Mouse (Mus musculus) brain, adult 2 months (tissue): ENCODE data around the gene Mtss1l.

Experiments used
- DNase-seq: peaks from one replicate; pipeline ENCODE4 v3.0.0; 2011; ENCODE audit warnings: low read depth, low spot score

The Mtss1l gene

DNA sequence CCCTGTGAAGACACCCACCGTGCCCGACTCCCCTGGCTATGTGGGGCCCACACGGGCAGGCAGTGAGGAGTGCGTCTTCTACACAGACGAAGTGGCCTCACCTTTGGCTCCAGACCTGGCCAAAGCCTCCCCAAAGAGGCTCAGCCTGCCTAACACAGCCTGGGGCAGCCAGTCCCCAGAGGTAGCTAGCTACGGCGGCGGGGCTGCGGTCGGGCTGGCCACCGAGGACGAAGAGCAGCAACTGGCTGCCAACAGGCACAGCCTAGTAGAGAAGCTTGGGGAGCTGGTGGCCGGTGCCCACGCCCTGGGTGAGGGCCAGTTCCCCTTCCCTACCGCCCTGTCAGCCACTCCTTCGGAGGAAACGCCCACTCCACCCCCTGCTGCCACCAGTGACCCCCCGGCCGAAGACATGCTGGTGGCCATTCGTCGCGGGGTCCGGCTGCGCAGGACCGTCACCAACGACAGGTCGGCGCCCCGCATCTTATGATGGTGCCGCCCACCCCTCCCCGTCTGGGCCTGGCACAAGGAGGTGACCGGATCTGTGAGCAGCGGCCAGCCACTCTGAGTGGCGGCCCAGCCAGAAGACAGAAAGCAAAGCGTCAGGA is 17.4 kb downstream of the Mtss1l start:
- no peak for DNase-seq

DNA sequence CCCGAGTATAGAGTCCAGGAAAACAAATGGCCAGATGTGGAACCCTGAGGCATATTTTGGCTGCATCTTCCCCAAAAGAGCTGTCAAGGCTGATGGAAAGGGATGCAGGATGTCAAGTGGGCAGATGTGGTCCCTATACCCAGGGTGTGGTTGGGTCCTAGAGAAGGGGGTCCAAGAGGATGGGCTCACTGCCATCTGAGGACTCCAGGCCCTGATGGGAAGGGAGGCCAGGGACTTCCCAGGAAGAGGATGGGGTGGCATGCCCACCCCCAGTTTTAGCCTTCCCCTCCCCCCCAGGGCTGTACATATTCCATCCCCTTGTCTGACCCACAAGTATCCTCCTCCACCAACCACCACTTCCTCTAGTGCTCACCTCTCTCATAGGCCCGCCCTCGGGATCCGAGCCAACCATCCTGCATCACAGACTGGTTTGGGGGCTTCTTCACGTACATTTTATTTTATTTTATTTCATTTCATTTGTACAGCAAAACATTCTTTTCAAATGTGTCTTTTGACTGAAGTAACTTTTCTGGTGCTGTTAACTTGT is 19.4 kb downstream of the Mtss1l start:
- DNase-seq: no peak

DNA sequence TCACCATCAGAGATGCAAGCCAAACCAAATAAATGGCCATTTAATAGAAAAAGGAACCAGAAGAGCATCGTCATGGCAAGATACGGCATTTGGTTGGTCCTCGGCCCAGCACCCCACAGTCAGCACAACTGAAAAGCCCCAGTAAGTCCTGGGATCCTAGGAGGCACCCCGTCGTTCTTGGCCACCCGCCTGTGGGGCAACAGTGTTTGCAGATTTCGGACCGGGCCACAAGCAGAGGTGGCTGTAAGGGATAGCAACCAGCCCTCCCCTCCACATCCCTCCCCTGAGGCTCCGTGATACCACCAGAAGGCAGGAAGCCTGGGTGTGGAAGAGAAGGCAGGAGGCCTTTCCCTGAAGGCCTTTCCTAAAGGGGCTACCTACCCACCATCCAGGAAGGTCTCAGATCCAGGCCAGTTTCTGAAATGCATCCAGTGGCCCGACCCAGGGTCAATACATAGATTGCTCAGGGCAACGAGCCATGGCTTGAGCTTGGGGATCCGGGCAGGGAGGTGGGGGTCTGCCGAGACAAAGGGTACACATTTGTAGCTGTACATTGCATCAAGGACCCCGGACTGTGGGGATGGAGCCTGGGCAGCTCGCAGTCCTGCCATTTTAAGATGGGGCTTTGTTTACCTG is 20.7 kb downstream of the Mtss1l start:
- DNase-seq: no peak

DNA sequence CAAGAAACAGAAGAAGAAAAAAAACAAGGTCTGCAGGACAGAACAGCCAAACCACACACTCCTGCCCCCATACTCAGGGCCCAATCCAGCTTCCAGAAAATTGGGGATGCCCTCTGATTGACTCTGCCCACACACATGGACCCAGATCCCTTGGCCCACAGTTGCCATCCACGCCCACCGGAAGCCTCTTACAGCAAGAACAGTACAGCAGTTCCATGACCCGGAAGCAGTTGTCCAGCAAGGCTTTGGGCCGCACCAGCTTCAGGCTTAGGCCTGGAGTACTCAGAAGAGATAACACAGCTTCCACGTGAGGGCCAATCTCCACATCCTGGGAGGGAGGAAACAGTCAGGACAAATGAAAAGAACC is 21.2 kb downstream of the Mtss1l start:
- DNase-seq: no peak

DNA sequence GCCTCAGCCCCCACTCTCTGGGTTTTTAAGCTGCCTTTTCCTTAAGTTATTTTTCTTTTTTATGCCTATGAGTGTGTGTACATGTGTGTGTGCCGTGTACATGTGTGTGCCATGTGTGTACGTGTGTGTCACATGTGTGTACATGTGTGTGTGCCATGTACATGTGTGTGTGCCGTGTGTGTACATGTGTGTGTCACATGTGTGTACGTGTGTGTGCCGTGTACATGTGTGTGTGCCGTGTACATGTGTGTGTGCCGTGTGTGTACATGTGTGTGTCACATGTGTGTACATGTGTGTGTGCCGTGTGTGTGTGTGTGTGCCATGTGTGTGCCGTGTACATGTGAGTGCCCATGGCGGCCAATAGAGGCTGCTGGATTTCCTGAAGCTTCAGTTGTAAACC is 23.9 kb downstream of the Mtss1l start:
- no peak for DNase-seq

DNA sequence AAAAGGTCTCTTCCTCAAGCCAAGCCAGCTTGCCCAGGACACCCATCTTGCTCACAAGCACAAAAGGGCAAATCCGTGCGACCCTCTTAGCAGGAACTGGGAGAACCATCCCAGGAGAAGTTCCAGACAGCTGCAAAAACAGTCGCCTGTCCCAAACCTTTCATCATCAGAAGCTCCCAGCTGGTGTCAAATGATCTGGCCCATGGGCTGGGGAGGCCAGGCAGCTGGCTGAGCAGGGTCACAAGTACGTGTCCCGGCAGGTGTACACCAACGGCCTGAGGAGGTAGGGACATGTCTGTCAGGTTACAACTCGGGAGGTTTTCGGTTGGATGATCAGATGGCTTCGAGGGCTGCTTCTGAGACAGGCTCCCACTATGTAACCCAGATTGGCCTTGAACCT is 25.4 kb downstream of the Mtss1l start:
- no peak for DNase-seq

DNA sequence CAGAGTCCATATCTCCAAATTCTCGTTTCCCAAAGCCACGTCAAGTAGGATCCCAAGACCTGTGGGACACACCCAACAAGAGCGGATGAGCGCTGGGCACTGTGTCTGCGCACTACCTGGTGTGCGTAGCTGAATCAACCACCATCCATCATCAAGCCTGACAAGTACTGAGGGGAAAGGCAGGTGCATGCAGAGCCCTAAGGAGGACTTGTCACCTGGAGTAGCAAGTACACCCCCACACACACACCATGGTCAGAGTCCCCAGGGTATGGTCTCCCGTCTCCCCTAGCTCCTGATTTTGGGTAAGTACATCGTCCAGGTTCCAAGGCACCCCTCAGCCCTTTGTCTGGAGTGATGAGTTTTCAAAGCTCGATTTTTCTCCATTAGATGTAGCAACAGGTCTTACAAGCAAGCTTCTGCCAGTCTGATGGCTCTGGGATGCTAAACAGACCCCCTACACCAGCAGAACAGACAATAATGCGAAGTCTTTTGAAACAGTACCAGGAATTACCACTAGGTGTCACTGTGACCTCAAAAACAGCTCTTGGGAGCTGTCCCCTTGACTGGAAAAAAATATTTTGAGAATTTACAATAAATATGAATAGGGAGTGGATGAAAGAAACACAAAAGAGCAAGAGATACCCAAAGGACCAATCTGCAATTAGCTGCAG is 28.4 kb downstream of the Mtss1l start:
- DNase-seq: peak; percentile 75

DNA sequence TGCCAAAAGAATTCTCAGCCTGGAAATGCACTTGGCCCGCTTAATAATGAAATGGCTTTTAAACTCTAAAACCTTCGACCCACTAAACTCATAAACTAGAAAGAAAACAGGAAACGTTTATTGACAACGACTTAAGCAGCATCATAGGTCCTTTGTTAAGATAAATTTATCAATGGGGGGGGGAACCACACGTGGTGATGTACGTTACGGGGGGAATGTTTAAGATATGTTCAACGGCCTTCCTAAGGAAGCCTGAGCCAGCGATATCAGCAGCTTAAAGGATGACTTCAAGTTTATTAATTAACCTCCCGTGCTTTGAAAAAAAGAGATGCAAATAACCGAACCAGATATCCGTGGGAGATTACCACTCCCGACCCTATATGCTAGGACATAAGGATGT is 29.0 kb downstream of the Mtss1l start:
- no peak for DNase-seq

DNA sequence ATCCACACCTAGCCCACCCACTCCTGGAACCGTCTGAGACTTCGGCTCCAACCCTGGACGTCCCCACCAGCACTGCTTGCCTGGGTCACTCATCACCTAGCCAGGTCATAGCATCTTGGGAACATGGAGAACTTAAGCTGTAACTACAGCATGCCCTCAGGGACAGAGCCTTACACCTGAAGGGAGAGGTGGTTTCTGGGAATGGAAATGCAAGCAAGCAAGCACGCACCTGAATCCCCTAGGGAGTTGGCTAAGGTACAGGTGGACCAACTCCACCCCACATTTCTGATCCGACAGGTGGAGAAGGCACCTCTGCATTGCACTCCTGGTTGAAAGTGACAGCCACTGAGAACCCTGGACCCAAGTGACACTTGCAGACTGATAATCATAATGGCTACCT is 30.2 kb downstream of the Mtss1l start:
- DNase-seq: no peak

DNA sequence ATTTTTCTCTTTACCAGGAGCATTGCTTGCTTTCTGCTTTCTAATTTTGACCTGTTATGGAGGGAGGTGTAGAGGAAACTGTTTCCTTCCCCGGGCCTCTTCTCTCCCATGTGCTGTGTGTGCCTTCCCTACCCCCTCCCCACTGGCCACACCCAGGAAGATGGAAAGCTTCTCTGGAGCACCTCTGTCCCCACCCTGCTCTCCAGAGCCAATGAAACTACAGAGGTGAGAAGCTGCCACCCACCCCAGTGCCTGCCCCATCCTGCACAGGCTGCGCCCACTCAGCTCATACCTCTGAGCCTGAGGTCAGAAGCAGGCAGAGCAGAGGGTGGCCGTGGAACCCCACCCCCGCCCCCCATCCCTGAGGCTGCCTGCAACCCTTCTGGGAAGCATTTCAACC is 33.4 kb downstream of the Mtss1l start:
- DNase-seq: peak; percentile 87

DNA sequence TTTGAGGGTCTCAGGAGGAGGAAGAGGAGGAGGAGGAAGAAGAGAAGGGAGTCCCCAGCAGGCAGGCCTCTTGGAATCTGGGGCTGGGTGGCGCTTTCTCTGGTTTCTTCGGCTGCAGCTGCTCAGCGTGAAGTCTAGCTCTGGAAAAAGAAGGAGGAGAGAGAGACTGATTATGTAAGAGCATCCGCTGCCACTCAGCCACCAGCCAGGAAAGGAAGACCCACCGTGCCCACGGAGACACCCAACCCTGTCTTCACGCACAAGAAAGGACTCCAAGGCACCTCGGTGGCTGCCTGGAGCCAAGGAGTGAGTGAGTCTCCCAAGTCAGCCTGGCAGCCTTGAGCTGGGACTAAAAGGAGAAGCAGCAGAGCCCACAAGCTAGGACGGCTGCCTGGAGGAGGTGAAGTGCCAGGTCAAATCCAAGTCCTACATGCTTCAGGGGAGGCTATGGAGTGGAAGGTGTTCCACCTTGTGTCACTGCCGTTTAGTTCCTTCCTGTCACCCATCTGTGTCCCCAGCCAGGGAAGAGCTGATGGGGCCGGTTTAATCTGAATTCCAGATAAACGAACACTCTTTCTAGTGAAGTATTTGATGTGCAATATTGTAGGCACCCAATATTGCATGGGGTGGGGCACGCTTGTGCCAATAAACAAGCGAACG is 34.4 kb downstream of the Mtss1l start:
- DNase-seq: peak; percentile 88

DNA sequence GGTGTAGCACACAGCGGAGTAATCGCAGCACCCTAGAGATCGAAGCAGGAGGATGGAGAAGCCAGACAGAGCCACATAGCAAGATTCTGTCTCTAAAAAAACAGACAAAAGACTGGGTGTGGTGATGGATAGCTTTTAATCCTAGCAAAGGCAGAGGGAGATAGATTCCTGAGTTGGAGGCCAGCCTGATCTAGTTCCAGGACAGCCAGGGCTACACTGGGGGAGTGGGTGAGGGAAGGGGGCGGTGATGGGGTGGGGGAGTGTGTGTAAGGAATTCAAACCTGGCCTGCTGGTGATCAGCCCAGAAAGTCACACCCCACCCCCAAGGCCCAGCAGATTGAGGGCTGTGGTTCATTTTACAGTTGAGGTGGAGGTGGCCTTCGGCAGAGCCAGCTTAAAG is 34.9 kb downstream of the Mtss1l start:
- DNase-seq: no peak

DNA sequence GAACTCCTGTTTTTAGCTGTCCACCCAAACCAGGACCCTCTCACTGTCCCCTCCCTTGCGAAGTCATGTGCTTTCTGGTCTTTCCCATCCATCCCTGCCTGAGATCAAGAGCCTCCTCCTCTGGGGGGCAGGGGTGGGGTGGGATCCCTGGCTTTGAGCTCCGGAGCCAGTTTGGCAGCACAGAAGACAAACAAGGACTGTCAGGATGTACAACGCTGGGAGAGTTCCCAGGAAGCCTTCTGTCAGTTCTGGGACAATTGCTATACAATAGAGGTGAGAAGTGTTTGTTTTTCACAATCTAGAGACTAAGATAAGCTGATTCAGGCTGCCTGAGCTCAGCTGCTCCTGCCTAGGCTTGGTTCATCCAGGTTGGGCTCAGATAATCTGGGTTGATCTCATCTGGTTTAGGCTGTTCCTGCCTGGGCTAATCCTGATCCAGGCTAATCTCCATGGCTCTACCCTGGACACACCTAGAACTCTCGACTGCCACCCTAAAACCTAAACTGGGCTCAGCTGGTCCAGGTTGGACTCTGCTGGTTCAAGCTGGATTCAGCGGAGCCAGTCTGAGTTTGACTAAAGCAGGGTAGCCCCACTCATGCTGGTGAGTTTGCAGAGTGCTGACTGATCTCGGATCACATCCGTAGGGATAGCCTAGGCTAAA is 39.1 kb downstream of the Mtss1l start:
- DNase-seq: no peak

DNA sequence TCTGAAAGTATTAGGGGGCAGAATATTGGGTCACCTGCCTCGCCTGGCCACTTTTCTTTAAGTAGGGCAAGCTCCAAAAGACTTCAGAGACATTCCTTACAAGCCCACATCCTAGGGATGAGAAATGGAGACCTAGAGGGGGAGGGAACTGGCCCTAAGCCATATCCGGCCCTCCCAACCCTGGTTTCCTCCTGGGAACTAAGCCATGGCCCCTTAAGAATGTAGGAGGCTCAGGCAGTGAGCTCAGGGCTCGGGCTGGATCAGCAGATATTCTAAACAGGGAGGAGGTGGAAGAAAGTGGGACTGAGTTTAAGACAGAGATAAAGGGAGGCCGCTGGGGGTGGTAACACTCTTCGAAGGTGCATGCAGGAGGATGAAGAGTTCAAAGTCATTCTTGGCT is 39.9 kb downstream of the Mtss1l start:
- DNase-seq: no peak

DNA sequence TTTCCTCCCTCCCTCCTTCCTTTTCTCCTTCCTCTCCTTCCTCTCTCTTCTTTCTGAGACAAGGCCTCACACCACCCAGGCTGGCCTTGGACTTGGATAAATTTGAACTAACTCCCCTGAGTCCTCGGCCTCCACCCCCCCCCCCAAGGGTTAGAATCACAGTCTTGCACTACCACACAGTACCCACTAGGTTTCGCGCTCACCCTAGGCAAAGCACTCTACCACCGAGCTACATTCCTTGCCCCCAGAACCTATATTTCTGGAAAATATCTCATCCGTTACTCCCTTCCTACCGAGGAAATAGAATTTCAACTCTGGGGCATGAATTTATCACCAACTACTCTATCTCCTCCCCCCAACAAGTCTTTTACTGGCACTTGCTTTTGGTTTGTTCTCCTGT is 40.7 kb downstream of the Mtss1l start:
- no peak for DNase-seq

DNA sequence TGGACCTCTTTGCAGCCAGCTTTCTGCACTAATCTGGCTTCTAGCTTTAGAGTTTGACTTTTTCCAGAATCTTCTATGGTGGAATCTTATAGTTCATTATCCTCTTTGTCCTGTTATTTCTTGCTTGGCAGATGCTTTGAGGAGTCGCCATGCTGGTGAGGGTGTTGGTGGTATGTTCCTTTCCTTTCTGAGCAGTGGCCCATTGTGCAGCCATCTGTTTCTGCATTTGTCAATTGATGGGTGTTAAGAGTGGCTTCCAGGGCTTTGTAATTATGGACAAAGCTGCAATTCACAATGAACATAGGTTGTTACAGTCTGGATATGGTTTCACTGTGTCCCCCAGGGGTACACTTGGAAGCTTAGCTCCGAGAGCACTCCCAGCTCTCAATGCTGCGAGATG is 43.4 kb downstream of the Mtss1l start:
- DNase-seq: peak; percentile 85

DNA sequence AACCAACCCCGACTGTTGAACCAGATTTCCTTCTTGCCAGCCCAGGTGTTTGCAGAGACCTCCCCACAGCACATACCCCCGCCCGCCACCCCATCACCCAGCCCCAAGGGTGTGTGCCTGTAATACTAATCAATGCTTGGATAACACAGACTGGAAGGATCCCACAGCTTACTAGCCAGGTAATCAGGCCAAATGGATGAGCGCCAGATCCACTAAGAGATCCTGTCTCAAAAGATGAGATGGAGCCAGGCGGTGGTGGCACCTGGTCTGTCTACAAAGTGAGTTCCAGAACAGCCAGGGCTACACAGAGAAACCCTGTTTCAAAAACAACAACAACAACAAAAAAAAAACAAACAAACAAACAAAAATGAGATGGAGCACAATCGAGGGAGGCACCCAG is 46.0 kb downstream of the Mtss1l start:
- no peak for DNase-seq

DNA sequence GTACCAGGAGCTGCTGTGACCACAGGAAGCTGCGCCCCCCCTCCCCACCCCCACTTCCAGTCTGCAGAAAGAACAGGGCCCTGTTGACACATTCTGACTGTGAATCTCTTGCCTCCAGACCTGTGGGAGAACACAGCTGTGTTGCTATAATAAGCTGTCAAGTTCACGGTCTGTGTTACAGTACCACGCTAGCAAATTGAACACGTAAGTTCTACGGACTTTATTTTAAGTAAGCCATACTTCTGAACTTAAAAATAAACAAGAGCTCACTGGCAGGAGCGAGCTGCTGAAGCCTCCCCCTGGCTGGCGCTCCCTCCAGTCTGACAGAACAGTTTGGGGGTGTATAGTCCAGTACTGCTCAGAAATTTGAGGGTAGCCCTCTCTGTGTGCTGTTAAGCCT is 51.2 kb downstream of the Mtss1l start:
- DNase-seq: peak; percentile 88

DNA sequence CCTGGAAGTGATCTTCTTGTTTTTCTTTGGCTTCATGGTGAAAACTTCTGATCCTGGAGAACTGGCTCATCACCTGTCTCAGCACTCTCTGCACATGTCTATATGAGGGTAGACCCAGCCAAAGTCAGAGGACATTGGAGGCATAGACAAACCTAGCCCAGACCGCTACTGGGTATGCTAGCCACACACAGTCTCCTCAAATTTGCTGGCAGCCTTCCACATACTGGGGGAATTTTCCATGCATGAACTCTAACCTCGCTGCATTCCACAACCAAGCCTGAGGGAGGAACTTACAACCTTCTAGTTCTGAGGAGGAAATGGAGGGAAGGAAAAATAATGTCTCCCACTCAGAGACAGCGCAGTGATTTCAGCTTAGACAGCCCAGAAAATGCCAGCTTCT is 52.8 kb downstream of the Mtss1l start:
- DNase-seq: no peak

DNA sequence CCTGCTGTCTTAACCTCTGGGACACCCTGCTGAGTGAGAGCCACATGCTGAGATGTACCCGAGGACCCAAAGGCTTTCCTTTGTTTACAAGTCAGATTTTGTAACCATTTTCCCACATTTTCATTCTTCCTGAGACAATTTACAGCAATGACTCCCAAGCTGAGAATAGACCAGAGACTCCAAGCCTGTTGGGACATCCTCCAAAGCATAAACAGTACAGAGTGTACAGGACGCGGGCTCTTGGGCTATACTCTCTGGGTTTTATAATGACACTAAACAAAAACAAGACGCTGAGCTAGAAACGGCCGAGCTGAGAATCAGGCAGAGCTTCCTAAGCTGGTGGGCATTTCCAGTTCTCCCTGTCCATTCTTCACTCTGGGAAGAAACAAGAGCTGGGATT is 53.4 kb downstream of the Mtss1l start:
- DNase-seq: no peak

DNA sequence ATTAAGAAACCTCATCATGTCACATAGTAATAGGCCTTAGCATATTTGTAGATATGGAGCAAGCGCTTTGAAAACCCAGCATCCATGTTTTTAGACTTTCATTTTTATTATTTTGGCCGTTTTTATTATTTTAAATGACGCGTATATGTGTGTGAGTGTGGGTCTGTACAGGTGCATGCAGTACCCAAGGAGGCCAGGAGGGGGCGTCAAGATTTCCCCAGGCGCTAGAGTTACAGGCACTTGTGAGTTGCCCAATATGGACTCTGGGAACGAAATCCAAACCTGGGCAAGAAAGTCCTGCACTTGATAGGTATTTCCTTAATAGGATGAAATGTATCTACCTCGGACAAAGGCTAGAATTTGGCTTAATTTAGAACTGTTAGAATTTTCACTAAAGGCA is 54.0 kb downstream of the Mtss1l start:
- DNase-seq: no peak

DNA sequence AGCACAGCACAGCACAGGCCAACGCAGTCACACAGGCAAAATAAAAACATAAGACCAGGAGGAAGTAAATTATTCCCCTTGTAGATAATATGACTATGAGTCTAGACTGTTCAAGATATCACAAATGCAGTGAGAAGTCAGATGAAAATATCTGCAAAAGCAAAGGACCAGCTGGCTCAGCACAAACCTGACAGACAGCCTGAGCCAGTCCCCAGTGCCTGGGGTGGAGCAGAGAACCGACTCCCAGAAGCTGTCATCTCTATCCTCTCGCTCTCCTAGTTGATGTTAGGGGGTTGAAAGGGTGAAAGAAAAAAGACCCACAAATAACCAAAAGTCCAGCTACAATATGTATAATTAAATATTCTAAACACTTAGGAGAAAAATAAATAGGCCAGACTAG is 54.4 kb downstream of the Mtss1l start:
- no peak for DNase-seq
